In genomic region chr12:17426735-17427134, GRCm38 (mm10) we compare ENCODE assay signal across 23 mouse cellular contexts.
DNase-seq lines count a peak whose midpoint lies in the region; ATAC-seq and TF ChIP-seq lines count a peak whose summit lies in the region.
"Had no signal": no experiment of that assay in that cellular context is flagged by ENCODE, and none has a peak within 500 bp of the region (broad histone marks: within the 10 kb centered on the region; RNA-seq: fewer than 3 reads in every experiment).

No protein-coding gene starts in this region.

- 53% methylated on average over 3 of the region's 3 CpGs for WGBS in hindbrain, postnatal 0 days
- WGBS in hindbrain, embryonic 12.5 days = 65% methylated on average over 3 of the region's 3 CpGs
- WGBS in forebrain, embryonic 15.5 days = 43% methylated on average over 3 of the region's 3 CpGs
- WGBS in neural tube, embryonic 14.5 days = 1% methylated on average over 3 of the region's 3 CpGs

- no peaks in the 10 kb centered on the region for H3K4me1 ChIP-seq in hindbrain, postnatal 0 days (ENCODE audit: insufficient read depth, low read length)
- H3K4me1 ChIP-seq in hindbrain, embryonic 12.5 days = no peaks in the 10 kb centered on the region
- H3K4me1 ChIP-seq in forebrain, embryonic 15.5 days = no peaks in the 10 kb centered on the region
- H3K4me1 ChIP-seq in neural tube, embryonic 14.5 days (ENCODE audit: control insufficient read depth, insufficient read depth, low read length) = no peaks in the 10 kb centered on the region
- H3K4me1 ChIP-seq: heart, embryonic 10.5 days; hindbrain, embryonic 13.5 days; limb, embryonic 10.5 days; midbrain, embryonic 13.5 days had no signal

- TF ChIP-seq CTCF in hindbrain, postnatal 0 days (IDR thresholded peaks at IDR 0.05; ENCODE audit: low read depth) = no peak

- H3K27ac ChIP-seq in hindbrain, postnatal 0 days = no peak overlapping the region
- H3K27ac ChIP-seq in hindbrain, embryonic 12.5 days = no peak overlapping the region
- H3K27ac ChIP-seq in forebrain, embryonic 15.5 days (replicated peaks) = peak overlapping the region; percentile 73; the same call in 1 of the 2 replicates
- H3K27ac ChIP-seq in neural tube, embryonic 14.5 days (ENCODE audit: low read depth, low read length) = no peak overlapping the region
- H3K27ac ChIP-seq: heart, embryonic 10.5 days; hindbrain, embryonic 13.5 days; limb, embryonic 10.5 days; midbrain, embryonic 13.5 days had no signal

- H3K27me3 ChIP-seq in hindbrain, postnatal 0 days (ENCODE audit: insufficient read depth, low read length) = no peaks in the 10 kb centered on the region
- H3K27me3 ChIP-seq in hindbrain, embryonic 12.5 days = no peaks in the 10 kb centered on the region
- H3K27me3 ChIP-seq in forebrain, embryonic 15.5 days = no peaks in the 10 kb centered on the region
- H3K27me3 ChIP-seq in neural tube, embryonic 14.5 days (ENCODE audit: control insufficient read depth, insufficient read depth, low read length) = no peaks in the 10 kb centered on the region
- H3K27me3 ChIP-seq: hindbrain, embryonic 13.5 days; midbrain, embryonic 13.5 days; Patski had no signal

- H3K4me3 ChIP-seq in hindbrain, postnatal 0 days (ENCODE audit: low read length) = no peak overlapping the region
- H3K4me3 ChIP-seq in hindbrain, embryonic 12.5 days = no peak overlapping the region
- H3K4me3 ChIP-seq in forebrain, embryonic 15.5 days = no peak overlapping the region
- no peak overlapping the region for H3K4me3 ChIP-seq in neural tube, embryonic 14.5 days (ENCODE audit: low read depth, low read length)
- H3K4me3 ChIP-seq: heart, embryonic 10.5 days; hindbrain, embryonic 13.5 days; limb, embryonic 10.5 days; midbrain, embryonic 13.5 days had no signal

- no peaks in the 10 kb centered on the region for H3K9me3 ChIP-seq in hindbrain, postnatal 0 days (ENCODE audit: low read length)
- no peaks in the 10 kb centered on the region for H3K9me3 ChIP-seq in hindbrain, embryonic 12.5 days (replicated peaks)
- H3K9me3 ChIP-seq in forebrain, embryonic 15.5 days = no peaks in the 10 kb centered on the region
- no peaks in the 10 kb centered on the region for H3K9me3 ChIP-seq in neural tube, embryonic 14.5 days (ENCODE audit: control insufficient read depth, low read length)
- H3K9me3 ChIP-seq: heart, embryonic 10.5 days; hindbrain, embryonic 13.5 days; limb, embryonic 10.5 days; midbrain, embryonic 13.5 days had no signal

- DNase-seq in hindbrain, postnatal 0 days (ENCODE audit: low spot score) = no peak
- peak; percentile 85 for DNase-seq in retina, postnatal 1 day
- no peak for DNase-seq in retina, embryonic 14.5 days (ENCODE audit: low spot score)
- no peak for DNase-seq in cerebellum, postnatal 4 days (ENCODE audit: low spot score in 2 of 2)
- DNase-seq: adrenal gland, postnatal 36 days; cerebellum, adult 9-10 months; heart, postnatal 10 days; kidney, adult 18-20 months; kidney, postnatal 25 days; lung, adult 2 months; lung, postnatal 4 days; thymus, postnatal 36 days had no signal

- no peak overlapping the region for H3K9ac ChIP-seq in hindbrain, postnatal 0 days (replicated peaks; ENCODE audit: low read length)
- no peak overlapping the region for H3K9ac ChIP-seq in hindbrain, embryonic 12.5 days
- no peak overlapping the region for H3K9ac ChIP-seq in forebrain, embryonic 15.5 days (replicated peaks)
- H3K9ac ChIP-seq in neural tube, embryonic 14.5 days (replicated peaks; ENCODE audit: low read depth, low read length) = no peak overlapping the region
- H3K9ac ChIP-seq: hindbrain, embryonic 13.5 days; midbrain, embryonic 13.5 days had no signal

- H3K36me3 ChIP-seq in hindbrain, postnatal 0 days (ENCODE audit: insufficient read depth, low read length) = peaks cover 4% of the 10 kb centered on the region
- peaks cover 56% of the 10 kb centered on the region for H3K36me3 ChIP-seq in hindbrain, embryonic 12.5 days
- peaks cover 12% of the 10 kb centered on the region for H3K36me3 ChIP-seq in forebrain, embryonic 15.5 days
- H3K36me3 ChIP-seq in neural tube, embryonic 14.5 days (ENCODE audit: control insufficient read depth, insufficient read depth, low read length) = peaks cover 15% of the 10 kb centered on the region

- H3K4me2 ChIP-seq in hindbrain, postnatal 0 days (ENCODE audit: low read depth, low read length) = no peak overlapping the region
- H3K4me2 ChIP-seq in hindbrain, embryonic 12.5 days (replicated peaks) = no peak overlapping the region
- H3K4me2 ChIP-seq in forebrain, embryonic 15.5 days (replicated peaks) = no peak overlapping the region
- H3K4me2 ChIP-seq in neural tube, embryonic 14.5 days (ENCODE audit: low read depth, low read length) = no peak overlapping the region
- H3K4me2 ChIP-seq: hindbrain, embryonic 13.5 days; liver, embryonic 11.5 days; midbrain, embryonic 13.5 days had no signal

- ATAC-seq in hindbrain, postnatal 0 days = peak; percentile 47; the same call in 1 of the 2 replicates
- ATAC-seq in hindbrain, embryonic 12.5 days (ENCODE audit: low FRiP score) = no peak
- peak; percentile 24; the same call in 1 of the 2 replicates for ATAC-seq in forebrain, embryonic 15.5 days (replicated peaks)
- peak; percentile 78 for ATAC-seq in neural tube, embryonic 14.5 days (ENCODE audit: low read depth)
- ATAC-seq in megakaryocyte progenitor cell, adult 5-6 weeks (replicated peaks; ENCODE audit: poor library complexity) = no peak
- ATAC-seq: activated CD4-positive, CD25-positive, alpha-beta regulatory T cell, adult 4 months; midbrain, embryonic 13.5 days; Patski had no signal

Comparison
In these comparisons a context has a peak if more than half of its experiments do, and no peak if none do; other contexts are left out.
1. ATAC-seq: peak in hindbrain, postnatal 0 days (single experiment), forebrain, embryonic 15.5 days (single experiment) and neural tube, embryonic 14.5 days (single experiment); none in hindbrain, embryonic 12.5 days (single experiment) and megakaryocyte progenitor cell, adult 5-6 weeks (single experiment).